Mouse (Mus musculus): ENCODE results near the gene Ube2g2.

DNA sequence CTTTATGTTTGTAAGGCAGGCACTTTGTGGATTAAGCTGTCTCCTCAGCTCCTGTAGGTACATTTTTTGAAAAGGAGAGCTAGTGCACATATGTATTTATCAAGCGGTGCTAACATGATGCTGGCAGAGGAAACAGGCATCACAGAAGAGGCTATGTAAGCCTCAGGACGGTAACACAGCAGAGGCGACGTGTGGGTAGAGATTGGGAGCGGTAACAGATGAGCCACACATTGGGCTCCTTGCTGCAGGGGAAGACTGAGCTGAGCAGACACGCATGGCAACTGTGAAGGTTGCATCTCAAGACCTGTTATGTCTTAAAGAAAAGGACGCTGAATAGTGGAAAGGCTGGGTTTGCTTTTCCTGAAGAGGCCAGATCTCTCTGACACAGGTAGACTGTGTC is 60.9 kb downstream of the Ube2g2 start:
- no peak for TF ChIP-seq CTCF (conservative IDR thresholded peaks at IDR 0.05; ENCODE audit: low read length)
- no peak for TF ChIP-seq NANOG (IDR thresholded peaks at IDR 0.05; ENCODE audit: borderline replicate concordance, low read length)
